Mouse (Mus musculus) Patski (cell line): Measurements from ENCODE around the gene Fbxl8. TPM values are rescaled to one million over a fixed set of nuclear protein-coding genes. Genes with fewer than 3 reads are reported as not detected.
"Not testable (repeated sequence)": the region's sequence is repeated elsewhere in the genome, so short reads cannot be mapped to it uniquely, and the experiment has no call there.

Experiments
- ATAC-seq: fragments of 100-300 bp; one replicate; pipeline ENCODE4 v1.8.0; 2021
- CTCF ChIA-PET: fragments of 350-600 bp; sonication (Branson Sonifier 250); formaldehyde crosslinking; loops from one replicate; lab custom pipeline; 2022; ENCODE audit warnings: inconsistent platforms; lab: Charles Lee
- POLR2A ChIA-PET: fragments of 350-600 bp; sonication (Branson Sonifier 250); formaldehyde crosslinking; loops from one replicate; lab custom pipeline; 2022; ENCODE audit warnings: antibody characterized with exemption, inconsistent platforms; lab: Charles Lee
- DNase-seq: peaks from one replicate; pipeline ENCODE4 v3.0.0-alpha.2; 2011; ENCODE audit warnings: low read depth, low spot score
- H3K27me3 ChIP-seq: fragments of 371-371 bp; one replicate; pipeline ENCODE4 v1.5.1; 2021
- CTCF ChIP-seq: fragments of 100-300 bp; IDR thresholded peaks from one replicate; pipeline ENCODE4 v1.5.1; 2021
- in situ Hi-C: fragments of 300-500 bp; cut with MboI; formaldehyde crosslinking; loops from 3 replicates; pipeline ENCODE4 v1.11.1; 2018; ENCODE audit warnings: low pct_unique_long_range_greater_than_20kb, mixed read lengths
- polyA plus RNA-seq: library from polyadenylated mRNA; unstranded; gene quantifications from one replicate; pipeline ENCODE4 v1.2.3, GENCODE M21; 2021

The Fbxl8 gene
- 12.6 TPM for polyA plus RNA-seq

DNA sequence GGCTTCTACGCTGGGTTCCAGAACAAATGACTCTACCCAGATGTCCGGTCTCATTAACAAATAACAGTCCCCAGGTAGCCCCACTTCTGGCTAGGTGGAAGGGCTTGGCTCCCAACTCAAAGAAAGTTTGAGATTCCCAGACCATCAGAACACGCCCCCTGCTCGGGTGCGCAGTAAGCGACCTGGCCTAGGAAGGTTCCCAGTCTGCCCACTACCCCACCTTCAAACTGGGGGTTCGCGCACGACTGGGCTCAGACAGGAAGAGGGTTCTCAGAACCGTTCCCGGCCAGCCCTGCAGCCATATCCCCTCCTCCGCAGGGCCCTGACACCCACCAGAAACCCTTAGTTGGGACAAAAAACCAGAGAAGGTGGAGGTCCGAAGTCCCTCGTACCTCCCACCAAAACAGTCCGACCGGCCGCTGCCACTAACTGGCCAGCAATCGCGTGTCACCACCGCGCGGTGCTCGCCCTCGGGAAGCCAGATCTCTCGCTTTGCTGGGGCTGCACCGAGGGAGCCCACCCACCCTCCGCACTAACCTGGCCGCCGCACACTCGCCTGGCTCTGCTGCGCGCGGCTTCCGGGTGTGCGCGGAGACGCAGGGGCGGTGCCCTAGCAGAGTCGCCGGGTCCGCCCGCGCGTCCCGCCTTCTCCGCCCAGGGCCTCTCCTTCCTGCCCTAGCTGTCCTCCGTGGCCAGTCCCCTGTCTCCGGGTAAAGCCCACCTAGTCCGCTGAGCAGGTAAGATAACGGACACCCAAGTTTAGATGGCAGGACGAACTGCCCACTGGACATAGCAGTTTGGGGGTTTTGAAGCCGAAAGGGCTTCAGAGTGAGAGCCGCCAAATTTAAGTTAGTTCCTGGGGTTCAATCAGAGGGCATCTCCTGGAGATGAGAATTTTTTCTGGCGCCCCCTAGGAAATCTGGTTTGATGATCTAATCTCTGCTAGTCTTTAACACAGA lies at the start of gene Fbxl8, which contains the start of gene Tradd:
Gene Fbxl8, plus strand, starts transcription at position 625 of the 959 bp plus-strand sequence.
Gene Tradd, minus strand, starts transcription at position 586 of the 959 bp plus-strand sequence.
- in situ Hi-C loops = no loop called here
- ATAC-seq (peak; percentile 92), DNase-seq (no peak)
- no peak for TF ChIP-seq CTCF
- ChIA-PET POLR2A (interaction anchor here (1.0 to 1.3 kb wide), 2 partner anchors 10 to 25 kb away, joined by 3 to 4 read pairs; partner anchors contain the start of genes 4931428F04Rik and B3gnt9), CTCF (interaction anchor here (0.9 to 1.5 kb wide), 6 partner anchors 9 to 26 kb away, joined by 3 to 5 read pairs (median 3); partner anchors contain the start of gene B3gnt9)
- H3K27me3 ChIP-seq = no peaks in the 10 kb centered on the region

DNA sequence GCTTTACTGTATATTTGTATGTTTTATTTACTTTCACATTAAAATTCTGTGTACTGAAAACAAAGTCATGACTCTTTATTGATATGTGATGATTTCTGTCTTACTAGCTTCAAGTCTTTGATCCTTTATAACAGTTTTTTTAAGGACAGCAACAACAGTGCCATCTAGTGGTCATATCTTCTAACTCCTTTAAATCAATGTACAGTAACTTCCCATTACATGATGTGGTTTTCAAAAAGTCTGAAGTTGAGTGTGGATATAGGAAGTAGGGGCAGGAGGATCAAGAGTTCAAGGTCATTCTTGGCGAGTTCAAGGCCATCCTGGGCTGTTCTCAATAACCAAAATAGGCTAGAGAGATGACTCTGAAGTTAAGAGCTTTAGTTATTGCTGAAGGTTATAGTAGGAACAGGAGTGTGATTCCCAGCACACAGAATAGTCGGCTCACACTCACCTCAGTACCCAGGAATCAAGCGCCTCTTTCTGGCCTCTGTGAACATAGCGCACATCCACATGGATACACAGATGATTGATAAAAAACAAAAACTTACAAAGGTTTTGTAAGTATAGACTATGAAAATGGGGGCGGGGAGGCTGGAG lies 46.4 kb upstream of the Fbxl8 start:
- in situ Hi-C loops = loop anchor here (5.0 kb wide), 1 partner anchor 81 kb away; no protein-coding TSS in a partner anchor
- POLR2A ChIA-PET = interaction anchor here (1.0 kb wide), 1 partner anchor 64 kb away, joined by 3 read pairs; no protein-coding TSS in a partner anchor
- H3K27me3 ChIP-seq = no peaks in the 10 kb centered on the region
- DNase-seq (no peak), ATAC-seq (no peak)
- CTCF ChIA-PET = interaction anchor here (0.6 to 5.6 kb wide), 19 partner anchors 8 to 104 kb away, joined by 3 to 33 read pairs (median 4); no protein-coding TSS in a partner anchor
- peak; percentile 62 for TF ChIP-seq CTCF

DNA sequence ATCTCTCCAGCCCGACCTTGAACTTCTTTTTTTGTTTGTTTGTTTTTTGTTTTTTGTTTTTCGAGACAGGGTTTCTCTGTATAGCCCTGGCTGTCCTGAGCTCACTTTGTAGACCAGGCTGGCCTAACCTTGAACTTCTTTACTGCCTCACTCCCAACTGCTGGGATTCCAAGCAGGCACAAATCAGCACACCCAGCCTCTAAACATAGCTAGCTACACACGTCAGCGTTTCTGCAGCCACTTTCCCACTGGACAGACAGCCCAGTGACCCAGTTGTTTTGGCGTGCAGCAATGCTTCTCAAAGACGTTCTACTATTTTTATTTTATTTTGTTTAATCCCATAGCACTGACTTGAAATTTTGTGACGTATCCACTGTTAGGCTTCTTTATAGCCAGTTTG lies 40.6 kb upstream of the Fbxl8 start:
- no peaks in the 10 kb centered on the region for H3K27me3 ChIP-seq
- CTCF ChIA-PET = interaction anchor here (1.1 to 1.5 kb wide), 5 partner anchors 14 to 72 kb away, joined by 3 to 5 read pairs (median 3); partner anchors contain the start of gene Exoc3l
- DNase-seq (no peak), ATAC-seq (no peak)
- POLR2A ChIA-PET = interaction anchor here (0.9 to 1.3 kb wide), 3 partner anchors 14 to 94 kb away, joined by 3 read pairs; no protein-coding TSS in a partner anchor
- TF ChIP-seq CTCF = no peak
- in situ Hi-C loops = no loop called here

DNA sequence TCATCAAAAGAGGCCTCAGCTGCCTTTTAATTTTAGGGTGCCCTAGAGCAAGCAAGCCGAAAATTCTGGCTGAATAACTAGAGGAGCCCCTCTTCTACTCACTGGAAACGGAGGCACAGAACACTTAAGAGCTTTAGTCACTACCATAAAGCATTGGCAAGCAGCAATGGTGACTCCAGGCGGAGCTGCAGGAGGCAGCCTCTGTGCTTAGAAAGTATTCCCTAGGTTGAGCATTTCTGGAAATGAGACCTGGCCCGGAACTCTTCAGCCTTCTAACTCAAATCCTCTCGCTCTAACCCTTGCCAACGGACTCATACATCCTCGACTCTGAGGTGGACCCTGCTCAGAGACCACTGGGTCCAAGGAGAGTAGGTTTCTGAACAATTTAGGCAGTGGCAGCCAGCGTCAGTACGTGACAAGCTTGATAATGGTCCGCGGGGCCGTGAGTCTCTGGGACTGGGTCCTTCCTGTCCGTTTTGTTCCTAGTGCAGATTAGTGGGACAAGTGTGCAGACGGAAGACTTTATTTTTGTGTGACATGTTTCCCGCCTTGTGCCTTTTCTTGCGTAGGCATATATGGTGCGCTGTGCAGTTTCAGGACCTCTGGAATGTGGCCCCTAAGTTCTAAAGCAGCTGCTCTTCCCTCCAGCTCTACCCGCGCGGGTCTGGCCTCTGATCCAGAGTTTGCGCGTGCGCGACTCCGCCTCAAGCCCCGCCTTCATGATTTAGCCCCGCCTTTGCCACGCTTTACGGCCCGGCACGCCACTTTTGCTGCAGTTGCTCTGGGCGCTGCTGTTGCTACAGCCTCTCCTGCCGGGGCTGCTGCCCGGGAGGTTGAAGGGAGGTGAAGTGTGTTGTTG lies 39.8 kb upstream of the Fbxl8 start, which contains the start of gene D230025D16Rik:
Gene D230025D16Rik, plus strand, starts transcription at position 733 of the 859 bp plus-strand sequence.
- in situ Hi-C loops = no loop called here
- TF ChIP-seq CTCF = no peak
- DNase-seq = peak; percentile 71
- ATAC-seq = peak; percentile 91
- POLR2A ChIA-PET = interaction anchor here (1.2 to 1.3 kb wide), 2 partner anchors 15 to 95 kb away, joined by 3 read pairs; no protein-coding TSS in a partner anchor
- H3K27me3 ChIP-seq = no peaks in the 10 kb centered on the region
- CTCF ChIA-PET = interaction anchor here (1.1 to 1.2 kb wide), 3 partner anchors 14 to 72 kb away, joined by 3 to 5 read pairs (median 3); partner anchors contain the start of gene Exoc3l

DNA sequence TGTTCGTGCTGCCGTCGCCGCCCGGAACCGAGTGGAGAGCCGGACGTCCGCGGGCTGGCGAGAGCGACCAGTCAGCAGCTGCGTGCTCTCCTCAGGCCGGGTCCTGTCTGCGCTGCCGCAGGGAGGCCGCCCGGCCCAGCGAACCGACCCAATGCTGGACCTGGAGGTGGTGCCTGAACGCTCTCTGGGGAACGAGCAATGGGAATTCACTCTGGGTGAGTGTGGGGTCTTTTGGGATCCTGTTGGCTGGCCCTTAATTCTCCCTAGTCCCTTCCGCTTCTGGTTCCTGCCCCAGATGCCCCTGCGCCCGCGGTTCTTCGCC lies 39.2 kb upstream of the Fbxl8 start:
- ChIA-PET CTCF (interaction anchor here (1.2 to 1.4 kb wide), 2 partner anchors 7 to 13 kb away, joined by 3 to 4 read pairs; no protein-coding TSS in a partner anchor), POLR2A (no interaction called here)
- DNase-seq (no peak), ATAC-seq (no peak)
- in situ Hi-C loops = no loop called here
- no peaks in the 10 kb centered on the region for H3K27me3 ChIP-seq
- TF ChIP-seq CTCF = no peak

DNA sequence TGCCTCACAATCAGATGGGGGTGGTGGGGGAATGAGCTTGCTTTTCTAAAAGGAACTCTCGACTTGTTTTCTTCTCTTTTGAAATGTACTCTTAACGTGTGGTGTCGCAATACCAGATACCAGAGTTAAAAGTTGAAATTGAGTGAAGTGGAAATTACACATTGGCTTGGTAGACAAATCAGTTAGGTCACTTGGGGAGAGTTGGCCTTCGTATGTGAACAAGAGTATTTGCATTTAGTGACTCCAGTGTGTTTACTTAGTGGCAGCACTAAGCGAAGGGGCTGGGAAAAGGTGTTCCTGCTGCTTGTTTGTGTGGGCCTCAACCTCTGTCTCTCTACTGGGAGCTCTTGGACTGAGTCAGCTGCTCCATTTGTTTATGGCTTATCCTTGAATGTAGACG lies 38.5 kb upstream of the Fbxl8 start:
- ATAC-seq (no peak), DNase-seq (no peak)
- no peaks in the 10 kb centered on the region for H3K27me3 ChIP-seq
- CTCF ChIA-PET = interaction anchor here (0.6 to 1.4 kb wide), 3 partner anchors 8 to 46 kb away, joined by 4 read pairs; no protein-coding TSS in a partner anchor
- no peak for TF ChIP-seq CTCF
- POLR2A ChIA-PET = interaction anchor here (0.5 to 0.6 kb wide), 2 partner anchors 41 to 589 kb away, joined by 3 read pairs; no protein-coding TSS in a partner anchor
- in situ Hi-C loops = no loop called here

DNA sequence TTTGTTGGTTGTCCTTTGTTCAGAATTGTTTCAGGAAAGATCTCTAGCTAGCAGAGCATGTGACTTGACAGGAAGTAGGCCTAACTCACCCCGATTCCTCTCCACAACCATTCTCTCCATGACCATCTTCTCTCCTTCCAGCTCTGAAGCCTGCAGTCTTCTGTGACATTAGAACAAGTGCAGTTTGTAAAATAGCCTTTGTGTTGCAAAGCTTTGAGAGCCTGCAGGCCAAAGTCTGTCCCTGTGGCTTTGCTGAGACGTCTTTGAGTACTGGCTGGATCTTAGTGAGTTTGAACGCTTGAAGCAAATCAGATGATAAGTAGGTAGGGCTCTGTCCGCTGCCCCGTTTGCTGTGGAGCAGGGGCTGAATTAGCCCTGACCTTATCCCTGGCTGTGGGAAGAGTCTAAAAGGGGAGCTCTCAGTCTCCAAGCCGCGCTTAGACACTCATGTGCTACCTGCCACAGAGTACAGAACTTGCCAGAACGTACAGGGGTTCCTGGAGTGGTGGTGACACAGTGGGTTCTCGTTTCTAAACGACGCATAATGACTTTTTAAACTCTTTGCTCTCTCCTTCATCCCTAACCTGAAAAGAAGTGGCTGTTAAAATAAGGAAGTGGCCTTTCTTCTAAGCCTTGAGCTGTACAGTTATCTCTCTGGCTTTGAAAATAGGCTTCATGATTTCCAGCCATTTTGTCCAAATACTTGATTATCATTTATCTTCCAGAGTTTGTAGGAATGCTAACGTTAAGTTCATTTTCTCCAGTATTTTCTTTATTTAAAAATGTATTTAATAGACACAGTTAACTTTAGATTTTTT lies 32.7 kb upstream of the Fbxl8 start:
- ATAC-seq = no peak
- no peaks in the 10 kb centered on the region for H3K27me3 ChIP-seq
- POLR2A ChIA-PET = no interaction called here
- no peak for TF ChIP-seq CTCF
- in situ Hi-C loops = no loop called here
- CTCF ChIA-PET = interaction anchor here (1.4 to 2.4 kb wide), 4 partner anchors 10 to 93 kb away, joined by 5 to 6 read pairs (median 6); no protein-coding TSS in a partner anchor
- DNase-seq = no peak

DNA sequence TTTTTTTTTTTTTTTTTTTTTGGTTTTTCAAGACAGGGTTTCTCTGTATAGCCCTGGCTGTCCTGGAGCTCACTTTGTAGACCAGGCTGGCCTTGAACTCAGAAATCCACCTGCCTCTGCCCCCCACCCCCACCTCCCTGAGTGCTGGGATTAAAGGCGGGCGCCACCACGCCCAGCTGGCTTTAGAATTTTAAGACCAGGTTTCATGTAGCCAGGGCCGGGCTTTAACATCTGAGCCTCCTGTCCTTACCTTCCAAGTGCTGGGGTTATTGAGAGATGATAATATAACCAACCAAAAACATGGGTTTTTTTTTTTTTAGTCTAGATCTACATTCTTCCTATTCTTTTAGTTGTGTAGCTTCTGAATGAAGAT lies 32.1 kb upstream of the Fbxl8 start:
- in situ Hi-C loops, DNase-seq, ATAC-seq, POLR2A ChIA-PET, H3K27me3 ChIP-seq: not testable (repeated sequence)
- CTCF ChIA-PET = interaction anchor here (1.4 to 2.0 kb wide), 3 partner anchors 14 to 21 kb away, joined by 4 to 6 read pairs (median 5); no protein-coding TSS in a partner anchor
